15 mouse cellular contexts compared by ENCODE assay signal in the genomic region with DNA sequence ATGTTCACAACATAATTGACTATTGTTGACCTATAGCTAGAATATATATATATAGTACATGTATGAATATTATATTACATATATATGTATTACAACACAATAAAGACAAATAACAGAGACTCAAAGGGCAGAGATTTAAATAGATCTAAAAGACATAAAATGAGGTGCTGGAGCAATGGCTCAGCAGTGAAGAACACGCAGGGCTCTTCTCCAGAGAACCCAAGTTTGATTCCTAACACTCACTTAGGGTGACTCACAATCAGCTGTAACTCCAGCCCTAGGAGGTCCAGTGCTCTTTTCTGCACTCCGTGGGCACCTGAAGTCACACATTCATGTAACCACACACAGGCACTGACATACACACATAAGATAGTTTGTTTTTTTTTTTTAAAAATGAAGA.
"Had no signal": no experiment of that assay in that cellular context is flagged by ENCODE, and none has a peak within 500 bp of the region (broad histone marks: within the 10 kb centered on the region; RNA-seq: fewer than 3 reads in every experiment).

No protein-coding gene starts in this region.

- H3K4me1 ChIP-seq: neural tube, embryonic 15.5 days; stomach, embryonic 15.5 days had no signal

- H3K4me2 ChIP-seq: neural tube, embryonic 15.5 days; stomach, embryonic 15.5 days had no signal

- H3K9me3 ChIP-seq: neural tube, embryonic 15.5 days; stomach, embryonic 15.5 days had no signal

- DNase-seq: retina, postnatal 1 day; right cerebral cortex, adult 18-20 months; right cerebral cortex, postnatal 14 days; right cerebral cortex, postnatal 25 days; right cerebral cortex, postnatal 4 days; spleen, adult 18-20 months; thymus, adult 18-20 months; thymus, adult 2 months; thymus, postnatal 14 days; thymus, postnatal 25 days; thymus, postnatal 36 days; thymus, postnatal 4 days had no signal

- H3K27ac ChIP-seq: neural tube, embryonic 15.5 days; stomach, embryonic 15.5 days; stomach, postnatal 0 days had no signal

- H3K9ac ChIP-seq: neural tube, embryonic 15.5 days; stomach, embryonic 15.5 days had no signal

- H3K36me3 ChIP-seq: stomach, embryonic 15.5 days had no signal

- H3K4me3 ChIP-seq: neural tube, embryonic 15.5 days; stomach, embryonic 15.5 days had no signal

- H3K27me3 ChIP-seq: neural tube, embryonic 15.5 days; stomach, embryonic 15.5 days had no signal
